Mouse (Mus musculus) yolk sac, embryonic 10.5 days (tissue): ENCODE data around the gene Vps13d.
A peak's percentile ranks its signal among the peaks of the same experiment; 100 is the strongest.

Experiments
- DNase-seq: peaks from one replicate; pipeline ENCODE4 v3.0.0-alpha.2; 2017; ENCODE audit warnings: low spot score

The Vps13d gene

DNA sequence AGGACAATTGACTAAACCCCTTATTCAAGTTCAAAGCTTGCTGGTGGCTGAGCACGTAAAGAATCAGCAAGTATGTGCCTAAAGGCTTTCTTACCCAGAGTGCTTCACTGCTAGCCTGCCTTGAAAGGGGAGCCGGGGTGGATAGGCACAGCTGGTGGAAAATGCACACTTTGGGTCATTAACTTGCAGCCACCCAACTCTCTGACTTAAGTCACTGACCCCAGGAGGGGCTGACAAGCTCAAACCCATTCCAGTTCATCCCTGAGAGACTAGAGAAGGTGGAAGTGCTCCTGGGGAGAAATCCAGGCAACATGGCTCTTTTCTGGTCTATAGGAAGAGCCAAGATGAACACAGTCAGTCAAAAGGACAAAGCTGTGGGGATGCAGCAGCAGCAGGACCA, 219.3 kb downstream of the Vps13d start:
- no peak for DNase-seq

DNA sequence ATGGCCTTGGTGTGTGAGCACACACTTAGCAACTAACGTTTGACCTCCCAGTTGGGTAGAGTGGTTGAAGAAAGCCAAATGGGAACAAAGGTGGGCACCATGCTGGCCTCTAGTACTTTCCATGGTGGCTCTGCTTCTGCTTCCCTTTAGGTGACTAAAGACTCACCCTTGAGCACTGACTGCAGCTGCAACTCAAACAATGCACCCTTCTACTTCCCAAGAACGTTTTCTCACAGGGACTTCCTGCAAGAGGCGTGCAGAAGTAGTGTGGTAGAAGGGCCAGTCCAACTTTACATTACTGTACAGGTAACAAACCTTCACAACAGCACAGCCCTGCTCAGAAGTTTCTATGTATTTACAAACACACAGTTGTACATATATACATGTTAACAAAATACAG, 220.3 kb downstream of the Vps13d start:
- no peak for DNase-seq

DNA sequence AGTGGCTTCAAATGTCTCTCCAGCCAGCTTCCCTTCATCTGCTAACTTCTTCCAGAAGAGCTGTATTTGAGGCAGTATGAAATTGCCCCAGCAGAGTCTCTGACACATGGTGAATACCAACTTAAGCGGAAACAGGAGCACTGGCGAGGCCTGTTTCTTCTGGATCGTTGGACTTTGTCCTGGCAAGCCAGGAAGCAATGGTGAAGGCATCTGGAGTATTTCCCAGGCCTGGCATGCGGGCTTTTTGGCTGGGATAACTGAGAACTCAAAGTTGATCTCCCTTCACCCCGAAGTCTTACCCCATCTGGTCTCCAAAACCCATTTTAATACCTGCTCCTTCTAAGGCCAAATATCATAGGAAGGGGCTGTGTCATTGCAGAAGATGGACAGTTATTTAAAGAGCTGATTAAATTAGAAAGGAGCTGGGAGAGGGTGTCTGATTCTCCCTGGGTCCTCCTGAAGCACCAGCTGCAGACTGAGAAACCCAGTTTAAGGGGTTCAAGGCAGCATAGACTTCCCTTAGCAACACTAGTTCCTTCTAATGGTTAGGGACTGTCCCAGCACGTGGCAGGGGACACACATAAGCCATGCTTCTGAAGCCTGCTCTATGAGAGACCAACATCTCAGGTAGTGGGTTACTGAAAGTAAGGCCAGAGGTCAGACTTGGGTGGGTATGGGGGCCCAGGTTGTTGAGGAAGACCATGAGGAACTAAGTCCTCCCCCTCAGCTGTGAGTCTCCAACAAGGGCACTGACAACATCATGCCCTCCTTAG, 221.7 kb downstream of the Vps13d start:
- DNase-seq = no peak

GRCm38 (mm10) chr4:144971048-144971447, 223.8 kb downstream of the Vps13d start:
- DNase-seq = no peak

DNA sequence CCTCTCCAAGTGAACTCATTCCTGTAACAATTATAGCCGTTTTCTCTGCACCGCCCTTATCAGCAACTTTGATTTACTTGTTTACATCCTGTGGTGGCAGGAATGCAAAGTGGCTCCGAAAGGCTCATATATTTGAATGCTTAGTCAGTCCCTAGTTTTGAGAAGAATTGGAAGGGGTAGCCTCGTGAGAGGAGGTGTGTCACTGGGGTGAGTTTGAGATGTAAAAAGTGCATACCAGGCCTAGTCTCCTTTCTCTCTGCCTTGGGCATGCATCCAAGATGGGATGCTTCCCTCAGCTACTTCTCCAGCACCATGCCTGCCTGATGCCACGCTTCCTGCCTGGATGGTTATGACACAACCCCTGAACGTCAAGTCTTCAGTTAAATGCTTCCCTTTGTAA, 225.8 kb downstream of the Vps13d start:
- no peak for DNase-seq

DNA sequence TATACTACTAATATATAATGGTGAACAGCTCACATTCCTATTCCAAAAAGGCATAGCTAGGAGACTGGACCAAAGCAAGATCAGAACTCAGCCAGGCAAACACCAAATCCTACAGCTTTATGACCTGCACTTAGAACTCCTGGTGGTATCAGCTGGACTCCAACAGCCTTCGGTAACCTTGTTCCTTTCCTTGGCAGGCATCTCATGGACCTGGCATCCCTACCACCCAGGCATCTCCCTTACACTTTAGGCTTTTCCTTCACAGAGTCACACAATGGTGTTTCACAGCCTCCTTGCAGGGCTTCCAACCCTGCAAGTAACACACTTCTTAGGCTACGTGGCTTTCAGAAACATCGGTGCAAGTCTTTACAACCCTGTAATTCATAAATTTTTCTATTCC, 226.4 kb downstream of the Vps13d start:
- no peak for DNase-seq

- DNase-seq = no peak
Observed at GRCm38 (mm10) chr4:144965255-144965654, 229.6 kb downstream of the Vps13d start.

DNA sequence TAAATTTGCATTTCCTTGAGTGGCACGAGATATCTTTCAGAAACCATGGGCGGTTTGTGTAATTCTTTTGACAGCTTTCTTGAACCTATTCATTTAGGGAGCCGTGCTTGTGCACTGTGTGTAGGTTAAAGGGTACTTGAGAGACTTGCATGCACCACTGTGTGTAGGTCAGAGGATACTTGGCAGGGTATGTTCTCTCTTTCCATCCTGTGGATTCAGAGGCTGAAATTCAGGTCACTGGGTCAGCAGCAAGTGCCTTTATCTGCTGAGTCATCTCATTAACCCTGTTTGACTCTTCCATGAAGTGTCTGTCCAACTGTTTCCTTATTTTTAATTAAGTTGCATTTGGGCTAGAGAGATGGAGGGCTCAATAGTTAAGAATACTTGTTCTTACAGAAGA, 233.1 kb downstream of the Vps13d start:
- DNase-seq = no peak

- DNase-seq = no peak
Observed at GRCm38 (mm10) chr4:144961232-144961631, 233.6 kb downstream of the Vps13d start.

DNA sequence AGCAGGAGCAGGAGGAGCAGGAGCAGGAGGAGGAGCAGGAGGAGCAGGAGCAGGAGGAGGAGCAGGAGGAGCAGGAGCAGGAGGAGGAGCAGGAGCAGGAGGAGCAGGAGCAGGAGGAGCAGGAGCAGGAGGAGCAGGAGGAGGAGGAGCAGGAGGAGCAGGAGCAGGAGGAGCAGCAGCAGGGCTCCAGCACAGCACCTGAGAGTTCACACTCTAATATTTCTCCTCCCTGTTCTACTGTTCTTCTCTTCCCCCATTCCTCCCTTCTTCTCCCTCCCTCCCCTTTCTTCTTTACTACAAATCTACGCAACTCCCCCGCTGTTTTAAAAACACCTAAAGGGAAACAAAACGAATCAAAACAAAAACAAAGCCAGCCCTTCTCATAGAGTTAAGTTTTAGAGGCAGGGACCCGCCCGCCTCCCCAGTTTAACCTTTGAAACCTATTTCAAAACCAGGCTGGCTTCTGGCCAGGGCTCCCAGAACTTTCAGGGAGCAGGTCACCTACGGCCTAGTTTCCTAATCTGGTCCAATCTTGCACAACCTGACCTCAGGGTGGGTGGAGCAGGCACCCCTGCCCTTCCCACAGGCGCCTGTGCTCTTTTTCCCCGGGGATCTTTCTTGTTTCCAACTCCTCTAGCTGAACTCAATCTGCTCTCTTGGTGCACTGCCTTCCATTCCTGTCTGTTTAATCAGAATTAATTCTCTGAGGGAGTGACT, 234.5 kb downstream of the Vps13d start:
- DNase-seq = peak; percentile 90

- no peak for DNase-seq
Observed at GRCm38 (mm10) chr4:144957721-144958120, 237.1 kb downstream of the Vps13d start.

DNA sequence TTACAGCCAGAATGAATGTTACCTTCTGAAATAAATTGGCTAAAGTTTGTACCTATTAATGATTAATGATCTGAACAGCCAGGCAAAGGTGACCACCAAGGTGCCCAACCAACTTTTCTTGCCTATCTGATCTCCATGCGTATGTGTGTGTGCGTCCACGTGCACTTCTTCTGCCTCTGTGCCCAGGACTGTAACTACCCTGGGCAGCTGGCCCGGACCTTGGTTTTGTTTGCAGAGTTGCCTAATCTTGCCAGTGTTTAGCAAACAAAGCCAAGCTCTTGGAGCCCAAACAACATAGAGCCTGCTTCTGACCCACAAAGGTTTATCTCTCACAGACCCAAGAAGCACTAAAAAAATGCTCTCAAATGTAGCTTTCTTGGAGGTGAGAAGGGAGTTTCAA, 237.6 kb downstream of the Vps13d start:
- DNase-seq = no peak

DNA sequence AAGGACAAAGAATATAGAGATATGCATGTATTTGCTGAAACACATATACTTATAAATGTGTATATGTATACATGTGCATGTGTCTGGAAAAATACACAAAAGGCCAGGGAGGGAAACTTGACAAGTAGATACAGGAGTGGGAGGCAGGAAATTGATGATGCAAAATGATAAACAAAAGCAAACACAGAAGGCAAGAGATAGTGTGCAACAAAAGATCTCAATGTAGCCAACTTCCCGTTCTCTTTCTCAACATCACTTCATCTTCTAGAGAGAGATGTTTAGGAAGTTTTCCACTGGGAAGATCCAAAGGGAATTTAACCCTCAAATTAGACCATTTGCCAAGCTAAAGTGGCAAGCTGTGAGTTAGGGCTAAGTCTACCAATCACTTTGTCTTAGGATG, 238.5 kb downstream of the Vps13d start:
- no peak for DNase-seq

- DNase-seq = no peak
Observed at GRCm38 (mm10) chr4:144955863-144956262, 238.9 kb downstream of the Vps13d start.

DNA sequence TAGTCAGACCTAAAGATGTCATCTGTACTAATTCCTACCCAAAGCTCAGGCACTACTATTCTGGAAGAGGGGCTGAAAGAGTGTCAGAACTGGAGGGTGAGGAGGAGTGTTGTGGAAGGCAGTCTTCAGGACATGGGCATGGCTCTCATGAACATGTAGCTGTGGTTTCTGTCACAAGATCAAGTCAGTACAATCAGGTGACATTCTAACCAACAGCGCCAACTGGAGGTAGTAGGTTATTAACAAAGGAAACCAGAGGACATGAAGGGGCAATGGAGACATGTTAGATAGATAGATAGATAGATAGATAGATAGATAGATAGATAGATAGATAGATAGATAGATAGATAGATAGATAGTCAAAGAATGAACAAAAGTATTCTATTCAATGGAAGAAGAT, 241.4 kb downstream of the Vps13d start:
- DNase-seq = no peak

DNA sequence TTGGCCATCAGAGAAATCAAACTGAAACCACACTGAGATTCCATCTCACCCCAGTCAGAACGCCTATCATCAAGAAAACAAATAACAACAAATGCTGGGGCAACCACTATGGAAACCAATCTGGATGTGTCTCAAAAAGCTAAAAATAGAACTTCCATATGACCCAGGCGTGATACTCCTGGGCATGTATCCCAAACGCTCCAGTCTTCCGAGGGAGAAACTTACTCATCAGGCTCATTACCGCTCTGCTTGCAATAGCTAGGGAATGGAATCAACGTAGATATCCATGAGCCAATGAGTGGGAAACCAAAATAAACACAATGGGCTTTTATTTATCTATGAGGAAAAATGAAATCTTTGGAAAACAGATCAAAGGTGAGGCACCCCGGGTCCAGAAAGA, 242.9 kb downstream of the Vps13d start:
- no peak for DNase-seq

- no peak for DNase-seq
Observed at GRCm38 (mm10) chr4:144950883-144951282, 243.9 kb downstream of the Vps13d start.

GRCm38 (mm10) chr4:144950327-144950711, 244.5 kb downstream of the Vps13d start:
- DNase-seq = no peak

GRCm38 (mm10) chr4:144949441-144950326, 245.1 kb downstream of the Vps13d start:
- peak; percentile 75 for DNase-seq

DNA sequence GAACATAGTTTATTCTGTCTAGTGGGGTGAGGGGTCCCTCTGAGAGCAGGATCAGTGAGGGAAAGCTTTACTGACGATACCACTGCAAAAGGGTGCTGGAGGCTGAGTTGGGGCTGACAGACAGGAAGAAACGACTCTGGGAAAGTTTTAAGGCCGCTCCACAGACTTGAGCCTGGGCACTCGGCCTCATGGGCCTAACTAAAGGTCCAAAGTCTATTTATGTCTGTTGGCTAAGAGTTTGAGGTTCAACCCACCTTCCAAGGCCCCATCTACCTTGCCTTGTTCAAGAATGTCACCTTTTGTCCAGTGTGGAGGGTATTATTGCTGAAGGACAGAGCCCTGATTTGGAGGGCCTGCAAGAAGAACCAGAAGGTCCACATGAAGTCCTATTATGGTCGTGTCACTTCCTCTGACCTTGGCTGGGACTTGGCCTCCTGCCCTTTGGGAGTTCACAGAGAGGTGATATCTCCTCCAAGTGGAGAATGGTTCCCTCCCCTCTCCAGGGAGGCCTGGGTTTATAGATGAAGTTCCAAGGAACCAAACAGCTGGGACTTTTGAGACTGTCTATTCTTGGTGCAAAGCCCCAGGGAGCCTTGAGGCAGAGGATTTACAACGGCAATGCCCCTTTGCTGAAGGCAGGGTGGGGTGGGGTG, 246.9 kb downstream of the Vps13d start:
- no peak for DNase-seq

DNA sequence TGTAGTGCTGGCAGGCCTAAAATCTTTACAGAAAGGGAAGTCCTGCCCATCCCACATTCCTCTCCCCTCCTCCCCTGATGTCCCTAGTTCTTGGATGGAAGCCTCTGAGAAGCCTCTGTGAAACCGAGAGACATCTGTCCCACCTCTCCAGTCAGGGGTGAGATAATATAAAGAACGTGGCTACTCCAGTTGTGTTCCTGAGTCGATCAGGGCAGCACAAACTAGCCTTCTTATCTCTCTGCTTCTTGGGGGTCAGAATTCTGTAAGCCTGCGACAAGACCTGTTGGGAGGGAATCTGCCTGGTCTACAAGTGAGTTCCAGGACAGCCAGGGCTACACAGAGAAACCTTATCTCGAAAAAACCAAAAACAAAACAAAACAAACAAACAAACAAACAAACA, 251.5 kb downstream of the Vps13d start:
- DNase-seq = no peak

DNA sequence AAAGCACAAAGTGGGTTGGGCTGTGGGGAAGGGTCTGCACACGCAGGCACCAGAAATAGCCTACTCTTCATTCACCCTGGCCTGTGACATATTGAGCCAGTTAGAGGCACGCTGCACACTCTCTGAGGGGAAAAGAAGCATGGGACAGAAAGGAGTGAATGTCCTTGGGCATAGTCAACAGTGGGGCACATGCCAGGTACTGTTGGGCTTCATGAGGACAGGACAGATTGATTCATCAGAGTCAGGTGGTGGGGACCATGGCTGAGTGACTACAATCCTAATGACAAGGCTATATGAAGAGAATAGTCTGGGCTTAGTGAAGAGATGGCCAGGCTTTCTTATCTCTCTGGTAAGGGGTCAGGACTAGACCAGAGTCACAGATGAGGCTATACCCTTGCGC, 252.4 kb downstream of the Vps13d start:
- no peak for DNase-seq
